Mouse (Mus musculus) embryonic stem cell, embryonic (primary cell): Measurements from ENCODE around the gene Fars2.

Source experiments
- CTCF ChIA-PET, 4 experiments: fragments of 300-600 bp in 2 of 4; fragments of 350-600 bp in 2 of 4; sonication (Branson Sonifier 250); formaldehyde crosslinking; loops; one replicate each; lab custom pipeline; 2022; ENCODE audit warnings: inconsistent platforms in 2 of 4; lab: Charles Lee
- POLR2A ChIA-PET, 4 experiments: fragments of 300-600 bp in 2 of 4; fragments of 350-600 bp in 2 of 4; sonication (Branson Sonifier 250); formaldehyde crosslinking; loops; one replicate each; lab custom pipeline; 2022; ENCODE audit warnings: antibody characterized with exemption in 4 of 4, inconsistent platforms in 1 of 4; lab: Charles Lee

The Fars2 gene

DNA sequence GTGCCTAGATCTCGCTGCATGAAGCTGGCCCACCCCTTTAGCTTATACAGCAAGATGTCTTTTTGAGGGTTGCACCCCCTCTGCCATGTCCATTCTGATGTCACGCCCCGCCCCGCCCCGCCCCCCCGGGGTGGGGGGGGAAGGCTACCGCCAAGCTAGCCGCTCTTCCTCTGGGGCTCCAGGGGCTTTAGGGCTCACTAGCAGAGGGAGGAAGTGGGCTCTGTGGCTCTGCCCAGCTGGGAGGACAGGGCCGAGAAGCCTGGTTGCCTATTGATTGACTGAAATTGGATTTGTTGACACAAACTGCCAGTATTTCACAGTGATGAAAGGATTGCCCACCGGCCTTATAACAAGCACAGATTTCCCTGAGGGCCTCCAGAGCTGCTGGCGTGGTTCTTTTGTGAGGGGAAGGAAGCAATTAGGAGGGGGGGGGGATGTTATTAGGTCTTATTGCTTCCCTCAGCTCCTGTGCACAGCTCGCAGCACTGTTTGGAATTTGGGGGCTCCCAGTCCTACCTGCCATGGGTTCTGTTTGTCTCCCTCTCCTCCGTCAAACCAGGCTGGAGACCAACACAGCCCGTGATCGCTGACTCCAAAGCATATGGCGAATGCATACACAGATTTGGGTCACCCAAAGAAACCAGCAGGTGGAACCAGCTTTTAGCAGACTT, 466.4 kb downstream of the Fars2 start:
- ChIA-PET CTCF (interaction anchor here in 2 of 4 experiments (0.5 to 0.6 kb wide), 2 partner anchors 26 to 285 kb away, joined by 5 to 8 read pairs; no protein-coding TSS in a partner anchor), POLR2A (interaction anchor here in 3 of 4 experiments (0.6 to 0.8 kb wide), 6 partner anchors 9 to 220 kb away, joined by 3 to 6 read pairs (median 4); no protein-coding TSS in a partner anchor)

DNA sequence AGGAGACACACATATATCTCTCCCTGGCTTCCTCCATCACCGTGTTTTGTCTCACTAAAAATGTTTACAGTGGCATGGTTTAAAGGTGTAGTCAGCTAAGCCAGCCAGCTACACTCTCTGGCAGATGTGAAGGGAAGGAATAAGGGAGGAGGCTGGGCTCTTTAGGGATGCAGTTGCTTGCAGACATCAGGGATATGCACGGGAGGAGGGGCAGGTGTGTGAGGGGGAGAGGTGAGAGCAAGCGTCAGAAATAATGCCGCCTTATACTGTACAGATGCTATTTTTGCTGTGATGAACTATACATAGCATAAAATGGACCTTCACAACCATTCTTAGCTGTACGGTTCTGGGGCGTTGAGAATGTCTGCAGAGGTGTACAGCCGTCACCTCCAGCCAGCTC, 467.0 kb downstream of the Fars2 start:
- CTCF ChIA-PET, result interaction anchor here in 1 of 4 experiments (0.5 kb wide), 1 partner anchor 285 kb away, joined by 8 read pairs; no protein-coding TSS in a partner anchor
- POLR2A ChIA-PET, result interaction anchor here in 2 of 4 experiments (0.6 to 0.8 kb wide), 4 partner anchors 8 to 143 kb away, joined by 3 to 4 read pairs (median 3); no protein-coding TSS in a partner anchor

DNA sequence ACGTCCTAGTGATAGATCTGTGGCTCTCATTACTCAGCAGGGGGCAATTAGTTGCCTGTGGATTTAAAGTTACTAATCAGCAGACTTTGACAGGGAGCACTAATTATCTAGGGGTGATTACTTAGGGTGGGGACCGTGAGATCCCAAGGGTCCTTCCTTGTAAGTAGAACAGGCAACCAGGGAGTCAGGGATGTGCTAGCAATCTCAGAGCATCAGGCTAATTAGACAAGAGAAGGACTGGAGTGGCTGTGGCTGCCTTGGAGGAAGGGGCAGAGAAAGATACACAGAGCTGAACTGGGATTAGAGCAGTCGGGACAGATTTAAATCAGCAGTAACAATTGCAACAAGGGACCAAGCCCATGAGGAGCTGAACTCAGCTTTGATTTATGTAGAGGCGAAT, 471.9 kb downstream of the Fars2 start:
- POLR2A ChIA-PET, result no interaction called here
- CTCF ChIA-PET, result interaction anchor here in 1 of 4 experiments (0.5 kb wide), 1 partner anchor 183 kb away, joined by 3 read pairs; no protein-coding TSS in a partner anchor

DNA sequence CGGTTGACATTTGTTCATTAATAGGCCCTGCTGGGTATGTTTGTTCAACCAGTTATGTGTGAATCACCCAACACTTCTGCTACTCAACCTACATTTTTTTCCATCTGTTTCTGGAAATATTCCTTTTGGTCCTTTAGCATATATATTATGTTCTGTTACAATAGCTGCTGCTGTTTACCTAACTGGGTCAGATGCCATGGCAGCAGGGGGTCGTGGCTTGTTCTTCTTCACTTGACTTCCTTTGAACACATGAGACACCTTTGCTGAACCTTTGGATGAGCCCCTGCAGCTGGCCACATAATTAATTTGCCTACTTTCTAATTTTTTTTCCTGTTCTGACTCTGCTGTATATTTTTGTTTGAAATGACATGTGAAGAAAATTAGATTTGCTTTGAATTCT, 475.1 kb downstream of the Fars2 start:
- CTCF ChIA-PET, result no interaction called here
- POLR2A ChIA-PET, result interaction anchor here in 2 of 4 experiments (0.6 to 1.0 kb wide), 3 partner anchors 9 to 484 kb away, joined by 3 to 4 read pairs (median 3); no protein-coding TSS in a partner anchor

DNA sequence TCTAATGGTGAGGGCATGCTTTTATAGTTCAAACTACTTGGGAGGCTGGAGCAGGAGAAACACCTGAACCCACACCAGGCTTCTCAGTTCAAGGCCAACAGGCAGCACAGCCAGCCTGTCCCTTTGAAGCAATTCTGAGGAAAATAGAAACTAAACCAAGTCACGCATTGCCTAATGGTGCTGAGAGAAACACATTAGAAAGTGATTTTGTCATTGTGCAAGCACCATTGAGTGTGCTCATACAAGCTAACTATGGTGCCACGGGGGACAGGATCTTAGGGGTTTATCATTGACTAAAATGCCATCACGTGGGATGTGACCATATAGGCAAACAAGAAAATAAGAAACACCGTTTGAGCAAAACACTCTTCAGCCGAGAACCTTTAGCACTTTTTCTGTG, 489.5 kb downstream of the Fars2 start:
- ChIA-PET POLR2A (no interaction called here), CTCF (no interaction called here)

DNA sequence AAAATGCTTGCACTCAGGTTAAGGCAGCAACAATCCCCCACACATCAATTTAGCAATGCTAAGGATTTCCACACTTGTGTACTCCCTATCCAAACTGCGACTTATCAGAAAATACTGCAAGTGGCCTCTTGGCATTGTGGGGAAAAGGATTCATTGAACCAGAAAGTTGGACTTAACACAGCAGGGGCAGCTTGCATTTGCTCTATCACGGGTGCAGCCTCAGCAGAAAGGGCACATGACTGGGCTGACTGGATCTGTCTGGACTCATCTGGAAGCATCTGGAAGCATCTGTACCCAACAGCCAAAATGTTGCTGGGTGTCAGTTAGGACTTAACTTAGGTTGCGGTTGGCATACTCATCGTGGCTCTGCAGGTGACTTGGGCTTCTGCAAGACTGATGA, 490.7 kb downstream of the Fars2 start:
- ChIA-PET POLR2A (no interaction called here), CTCF (no interaction called here)

DNA sequence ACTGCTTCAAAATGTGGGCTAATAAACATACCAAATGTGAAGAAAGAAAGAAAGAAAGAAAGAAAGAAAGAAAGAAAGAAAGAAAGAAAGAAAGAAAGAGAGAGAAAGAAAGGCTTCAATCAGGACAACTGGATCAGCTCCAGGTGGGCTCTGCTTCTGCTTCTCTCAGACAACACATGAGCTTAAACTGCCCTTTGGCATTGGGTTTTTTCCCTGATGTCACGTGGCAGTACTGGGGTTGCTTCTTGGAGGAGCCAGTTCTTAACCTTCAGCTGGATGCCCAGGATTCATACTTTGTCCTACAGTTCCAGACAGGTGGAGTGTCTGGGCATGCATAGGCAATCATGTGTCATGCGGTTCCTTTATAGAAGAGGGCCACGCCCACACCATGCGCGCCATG, 493.2 kb downstream of the Fars2 start:
- ChIA-PET POLR2A (no interaction called here), CTCF (interaction anchor here in 1 of 4 experiments (0.6 kb wide), 1 partner anchor 27 kb away, joined by 5 read pairs; no protein-coding TSS in a partner anchor)

DNA sequence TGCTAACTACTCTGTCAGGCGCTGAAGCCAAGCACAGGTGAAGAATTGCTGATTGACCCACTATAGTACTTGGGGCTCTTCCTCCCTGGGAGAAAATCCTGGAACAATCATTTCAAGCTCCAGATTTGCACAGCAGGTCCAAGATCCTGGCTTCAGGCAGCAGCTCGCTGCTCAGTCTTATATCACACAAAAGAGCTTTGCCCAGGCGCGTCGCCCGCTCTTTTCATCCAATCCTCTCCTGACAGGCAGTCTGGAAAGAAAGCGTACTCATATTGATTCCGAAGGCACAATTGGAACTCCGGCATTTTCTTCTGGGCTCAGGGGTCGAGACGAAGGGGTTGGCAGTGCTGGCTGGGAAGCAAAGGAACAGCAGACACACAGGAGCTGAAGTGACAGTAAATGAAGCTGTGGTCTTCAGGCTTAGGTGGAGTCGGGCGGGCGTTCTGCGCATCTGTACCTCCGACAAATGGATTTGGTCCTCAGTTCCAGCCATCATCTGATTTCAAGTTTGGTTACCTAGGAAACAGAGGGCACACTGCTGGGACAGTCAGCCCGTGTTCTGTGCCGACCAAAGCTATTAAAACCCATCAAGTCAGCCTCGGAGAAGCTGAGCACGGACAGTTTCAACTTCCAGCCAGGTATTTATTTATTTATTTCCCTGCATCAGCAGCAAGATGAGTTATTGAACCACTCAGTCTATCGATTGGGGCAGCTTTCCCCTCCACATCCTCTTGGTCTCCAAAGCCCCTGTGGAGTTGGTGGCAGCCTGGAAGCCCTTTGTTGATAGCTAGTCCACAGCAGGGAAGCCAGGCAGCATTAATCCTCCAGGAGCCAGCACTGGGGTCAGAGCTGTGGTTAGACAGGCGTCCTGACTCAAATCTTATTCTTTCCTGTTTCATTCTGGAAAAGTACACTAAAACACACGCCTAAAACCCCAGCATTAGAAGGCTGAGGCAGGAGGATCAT, 495.9 kb downstream of the Fars2 start:
- POLR2A ChIA-PET, result interaction anchor here in 2 of 4 experiments (0.6 to 1.1 kb wide), 3 partner anchors 15 to 196 kb away, joined by 3 read pairs; no protein-coding TSS in a partner anchor
- CTCF ChIA-PET, result interaction anchor here in 1 of 4 experiments (0.5 kb wide), 1 partner anchor 673 kb away, joined by 4 read pairs; no protein-coding TSS in a partner anchor

DNA sequence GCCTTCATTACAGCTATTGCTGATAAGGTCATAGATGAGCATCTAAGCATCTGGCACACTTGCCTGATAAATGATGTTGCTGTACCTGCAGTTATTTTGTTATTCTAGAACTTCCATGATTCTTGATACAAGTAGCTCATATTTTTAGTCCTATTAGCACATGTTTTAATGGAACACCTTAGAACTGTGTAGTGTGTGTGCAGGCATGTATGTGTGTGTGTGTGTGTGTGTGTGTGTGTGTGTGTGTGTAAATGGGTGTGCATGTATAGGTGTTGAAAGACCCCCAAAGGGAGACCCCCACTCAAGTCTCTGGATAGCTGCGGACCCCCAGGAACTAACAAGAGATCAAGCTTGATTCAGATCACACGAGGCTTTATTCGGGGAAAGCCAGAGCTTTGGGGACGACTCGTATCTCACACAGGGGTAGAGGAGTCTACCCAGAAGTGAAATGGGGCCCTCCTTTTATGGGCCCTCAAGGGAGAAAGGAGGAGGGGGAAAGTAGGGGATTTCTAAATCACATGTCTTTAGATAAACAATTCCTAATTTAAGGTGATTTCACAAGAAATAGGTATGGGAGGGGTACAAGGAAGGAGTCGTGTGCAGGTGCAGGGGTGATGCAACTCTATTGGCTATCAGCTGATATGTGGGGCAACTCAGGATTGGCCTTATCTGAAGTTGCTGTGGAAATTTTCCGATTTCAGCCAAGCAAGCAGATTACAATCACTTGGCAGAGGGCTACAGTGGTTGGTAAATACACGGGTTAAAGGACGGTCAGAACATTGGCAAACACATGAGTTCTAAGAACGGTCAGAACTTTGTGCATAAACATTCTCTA, 503.5 kb downstream of the Fars2 start:
- ChIA-PET CTCF (interaction anchor here in 1 of 4 experiments (0.8 kb wide), 1 partner anchor 111 kb away, joined by 6 read pairs; no protein-coding TSS in a partner anchor), POLR2A (interaction anchor here in 1 of 4 experiments (0.6 kb wide), 1 partner anchor 21 kb away, joined by 4 read pairs; no protein-coding TSS in a partner anchor)

DNA sequence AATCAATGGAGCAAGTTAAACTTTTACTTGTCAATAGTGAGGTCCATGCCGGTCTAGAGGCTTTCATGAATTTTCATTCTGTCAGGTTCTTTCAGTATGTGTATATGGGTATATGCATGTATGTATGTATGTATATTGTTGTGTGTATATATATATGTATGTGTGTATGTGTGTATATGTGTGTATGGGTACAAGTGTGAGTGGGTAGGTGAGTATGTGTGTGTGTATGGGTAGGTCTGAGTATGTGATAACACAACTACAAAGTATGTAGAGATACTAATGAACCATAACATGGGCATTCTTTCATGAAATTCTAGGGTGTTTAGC, 504.1 kb downstream of the Fars2 start:
- ChIA-PET CTCF (interaction anchor here in 1 of 4 experiments (0.8 kb wide), 1 partner anchor 110 kb away, joined by 6 read pairs; no protein-coding TSS in a partner anchor), POLR2A (interaction anchor here in 1 of 4 experiments (0.6 kb wide), 2 partner anchors 20 to 22 kb away, joined by 3 to 4 read pairs; no protein-coding TSS in a partner anchor)

DNA sequence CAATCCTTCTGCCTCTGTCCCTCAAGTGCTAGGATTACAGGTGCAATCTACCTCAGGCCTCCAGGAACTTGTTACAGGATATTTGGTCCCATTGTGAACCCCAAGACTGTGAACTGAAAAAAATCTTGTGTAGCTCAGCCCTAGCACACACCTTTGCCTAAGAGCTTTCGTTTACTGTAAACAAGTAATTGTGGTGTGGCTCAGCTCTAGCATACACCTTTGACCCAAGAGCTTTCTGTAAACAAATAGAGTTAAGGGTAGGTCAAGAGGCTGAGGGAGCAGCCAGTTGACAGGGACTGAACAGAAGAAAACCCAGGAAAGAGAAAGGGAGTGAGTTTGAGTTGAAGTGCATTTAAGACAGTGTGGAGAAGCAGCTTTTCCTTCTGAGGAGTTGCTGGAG, 506.3 kb downstream of the Fars2 start:
- POLR2A ChIA-PET, result no interaction called here
- CTCF ChIA-PET, result no interaction called here

DNA sequence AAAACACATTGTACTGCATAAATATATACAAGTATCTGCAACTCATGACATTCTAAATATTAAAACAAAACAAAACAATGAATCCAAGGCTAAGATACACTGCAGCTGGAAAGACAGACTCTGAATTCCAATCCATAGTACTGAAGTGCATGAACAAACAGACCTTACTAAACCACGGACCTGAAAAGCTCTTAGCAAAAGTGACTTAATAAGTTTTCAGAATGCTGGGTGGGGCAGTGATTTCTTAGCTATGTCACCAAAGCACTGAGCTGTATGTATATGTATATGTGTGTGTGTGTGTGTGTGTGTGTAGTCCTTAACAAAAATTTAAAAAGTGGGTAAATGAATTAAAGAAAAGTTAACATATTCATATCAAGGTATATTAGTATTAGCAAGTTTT, 511.9 kb downstream of the Fars2 start:
- ChIA-PET CTCF (no interaction called here), POLR2A (interaction anchor here in 1 of 4 experiments (1.9 kb wide), 1 partner anchor 14 kb away, joined by 5 read pairs; no protein-coding TSS in a partner anchor)

DNA sequence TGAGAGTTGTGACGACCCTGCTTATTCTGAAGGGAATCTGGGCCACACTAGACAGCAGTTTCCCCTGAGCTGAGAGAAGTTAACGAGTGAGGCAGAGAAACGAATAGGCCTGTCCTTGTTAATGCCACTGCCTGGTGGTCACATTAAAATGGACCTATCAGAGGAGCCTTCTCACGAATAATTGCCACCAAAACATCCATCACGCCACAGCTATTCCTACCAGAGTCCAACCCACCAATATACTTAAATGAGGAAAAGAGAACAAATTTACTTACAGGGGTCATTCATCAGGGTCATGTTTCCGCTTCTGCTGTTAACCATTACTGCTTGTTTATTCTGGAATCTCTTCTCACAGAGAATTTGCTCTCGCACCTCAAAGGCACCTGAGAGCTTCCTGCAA, 531.0 kb downstream of the Fars2 start:
- ChIA-PET POLR2A (no interaction called here), CTCF (no interaction called here)

DNA sequence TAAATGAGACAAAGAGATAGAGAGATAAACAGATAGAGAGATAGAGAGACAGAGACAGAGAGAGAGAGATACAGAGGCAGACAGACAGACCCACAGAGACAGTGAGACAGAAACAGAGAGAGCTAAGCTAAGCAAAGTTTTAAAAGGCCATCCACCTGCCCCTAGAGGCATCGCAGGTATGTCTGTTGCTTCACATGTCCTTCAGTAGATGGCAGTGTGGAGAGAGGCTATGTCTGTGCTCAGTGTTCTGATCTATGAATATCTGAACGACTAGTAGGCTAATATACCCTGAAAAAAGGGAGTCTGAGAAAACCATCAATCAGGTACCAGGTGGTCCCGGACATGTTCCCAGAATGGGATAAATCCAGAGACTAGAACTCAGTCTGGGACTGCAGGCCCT, 537.0 kb downstream of the Fars2 start:
- ChIA-PET POLR2A (interaction anchor here in 3 of 4 experiments (0.6 kb wide), 3 partner anchors 99 to 527 kb away, joined by 3 to 5 read pairs (median 4); no protein-coding TSS in a partner anchor), CTCF (interaction anchor here in 2 of 4 experiments (0.6 kb wide), 2 partner anchors 68 to 651 kb away, joined by 3 to 5 read pairs; no protein-coding TSS in a partner anchor)

DNA sequence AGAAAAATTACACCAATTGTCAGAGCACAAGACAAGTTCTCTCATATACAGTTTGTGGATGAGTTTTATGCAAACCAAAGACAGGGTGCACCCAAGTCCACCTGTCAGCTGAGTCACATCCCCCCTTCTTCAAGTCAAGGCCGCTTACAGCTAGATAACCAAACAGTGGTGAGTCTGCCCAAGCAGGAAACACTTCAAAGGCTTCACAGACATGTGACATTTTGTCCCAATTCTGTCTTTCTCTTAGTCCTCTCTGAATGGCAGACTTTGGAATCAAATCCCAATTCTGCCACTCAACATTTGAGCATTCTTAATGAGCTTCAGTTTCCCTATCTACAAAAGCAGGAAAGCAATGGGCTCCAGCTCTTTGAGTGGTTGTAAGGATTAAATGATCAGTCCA, 562.1 kb downstream of the Fars2 start:
- CTCF ChIA-PET, result no interaction called here

DNA sequence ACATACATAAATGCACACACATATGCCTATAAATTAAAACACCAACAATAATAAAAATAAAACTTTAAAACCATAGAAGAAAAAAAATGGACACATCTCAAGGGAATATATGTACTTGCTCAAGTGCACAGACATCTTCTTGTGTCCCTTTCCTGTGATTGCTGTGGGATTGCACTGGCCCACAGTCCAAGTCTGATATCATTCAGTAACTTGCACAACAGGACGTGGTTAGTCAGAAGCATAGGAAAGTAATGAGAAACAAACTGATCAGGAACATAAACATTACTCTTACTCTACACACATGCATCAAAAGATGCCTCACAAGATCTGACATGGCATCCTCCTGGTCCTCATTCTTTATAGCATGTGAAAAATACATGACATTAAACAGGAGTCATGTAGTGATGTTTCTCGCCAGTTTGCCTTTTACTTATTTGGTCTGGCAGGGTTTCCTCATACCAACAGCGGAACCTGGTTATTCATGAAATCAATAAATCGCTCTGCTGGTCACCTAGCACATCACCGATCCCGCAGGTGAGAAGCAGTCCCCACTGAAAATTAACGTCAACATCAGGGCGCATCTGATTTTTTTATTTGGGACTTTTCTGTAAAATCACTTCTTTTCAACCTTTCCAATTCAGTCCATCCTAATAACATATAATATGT, 563.6 kb downstream of the Fars2 start:
- POLR2A ChIA-PET, result no interaction called here
- CTCF ChIA-PET, result no interaction called here

More for the DNA sequence above, 562.1 kb downstream of the Fars2 start:
- POLR2A ChIA-PET, result no interaction called here

DNA sequence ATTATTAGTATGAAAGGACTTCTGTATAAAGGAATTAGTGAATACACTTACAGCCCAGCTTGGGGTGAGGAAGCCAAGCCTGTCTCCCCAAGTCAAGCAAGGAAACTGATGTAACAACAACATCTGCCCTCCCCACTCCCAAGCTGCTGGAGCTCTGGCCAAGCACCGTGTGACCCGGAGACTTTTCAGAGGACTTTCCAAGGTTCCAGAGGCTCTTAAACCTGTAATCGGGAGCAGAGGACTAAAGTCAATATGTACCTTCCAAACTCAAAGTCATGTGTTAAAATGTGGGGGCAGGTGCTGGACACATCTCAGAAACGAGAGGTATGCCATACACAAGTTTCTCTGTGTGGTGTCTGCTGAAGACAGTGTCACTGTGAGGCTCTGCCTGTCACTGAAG, 566.4 kb downstream of the Fars2 start:
- POLR2A ChIA-PET, result no interaction called here
- CTCF ChIA-PET, result no interaction called here
